Mouse (Mus musculus): ENCODE measurements at regions not wholly inside any gene's neighbourhood (a gene's known extent, or its start where the extent isn't known, plus 50 kb on each side); places are given as distances from the start of the nearest gene placed in this dataset.

GRCm38 (mm10) chr6:81660478-81661395, 262.7 kb upstream of the Gcfc2 start:
- H3K4me1 ChIP-seq (ENCODE audit: control insufficient read depth, insufficient read depth, low read length), result no peaks in the 10 kb centered on the region
- ATAC-seq (ENCODE audit: low FRiP score, low TSS enrichment), result no peak
- H3K4me2 ChIP-seq (replicated peaks; ENCODE audit: low read depth, low read length), result no peak overlapping the region
- H3K27me3 ChIP-seq (ENCODE audit: control insufficient read depth, insufficient read depth, low read length), result no peaks in the 10 kb centered on the region
- 73% methylated on average over 17 of the region's 17 CpGs for WGBS
- no peak overlapping the region for H3K4me3 ChIP-seq (ENCODE audit: low read length)
- H3K36me3 ChIP-seq (ENCODE audit: control insufficient read depth, insufficient read depth, low read length), result no peaks in the 10 kb centered on the region
- no peaks in the 10 kb centered on the region for H3K9me3 ChIP-seq (ENCODE audit: control insufficient read depth, low read length)
- no peak overlapping the region for H3K27ac ChIP-seq (ENCODE audit: low read depth, low read length)
- no peak overlapping the region for H3K9ac ChIP-seq (ENCODE audit: low read depth, low read length)

GRCm38 (mm10) chr6:81668944-81669343, 254.5 kb upstream of the Gcfc2 start:
- 56% methylated on average over 1 of the region's 1 CpGs for WGBS
- no peak for ATAC-seq (ENCODE audit: low FRiP score, low TSS enrichment)

GRCm38 (mm10) chr6:81673316-81673715, 250.2 kb upstream of the Gcfc2 start:
- H3K4me3 ChIP-seq (ENCODE audit: low read length), result no peak overlapping the region
- ATAC-seq (ENCODE audit: low FRiP score, low TSS enrichment), result no peak
- no peak overlapping the region for H3K4me2 ChIP-seq (replicated peaks; ENCODE audit: low read depth, low read length)
- WGBS, result 67% methylated on average over 2 of the region's 2 CpGs
- no peaks in the 10 kb centered on the region for H3K9me3 ChIP-seq (ENCODE audit: control insufficient read depth, low read length)
- H3K27ac ChIP-seq (ENCODE audit: low read depth, low read length), result no peak overlapping the region
- H3K4me1 ChIP-seq (ENCODE audit: control insufficient read depth, insufficient read depth, low read length), result no peaks in the 10 kb centered on the region
- H3K36me3 ChIP-seq (ENCODE audit: control insufficient read depth, insufficient read depth, low read length), result no peaks in the 10 kb centered on the region
- no peaks in the 10 kb centered on the region for H3K27me3 ChIP-seq (ENCODE audit: control insufficient read depth, insufficient read depth, low read length)
- no peak overlapping the region for H3K9ac ChIP-seq (ENCODE audit: low read depth, low read length)

More at GRCm38 (mm10) chr6:81668944-81669343, 254.5 kb upstream of the Gcfc2 start:
- Histone ChIP-seq H3K9me3 (ENCODE audit: control insufficient read depth, low read length) (no peaks in the 10 kb centered on the region), H3K4me1 (ENCODE audit: control insufficient read depth, insufficient read depth, low read length) (no peaks in the 10 kb centered on the region), H3K9ac (ENCODE audit: low read depth, low read length) (no peak overlapping the region), H3K27me3 (ENCODE audit: control insufficient read depth, insufficient read depth, low read length) (no peaks in the 10 kb centered on the region), H3K4me2 (replicated peaks; ENCODE audit: low read depth, low read length) (no peak overlapping the region), H3K4me3 (ENCODE audit: low read length) (no peak overlapping the region), H3K36me3 (ENCODE audit: control insufficient read depth, insufficient read depth, low read length) (no peaks in the 10 kb centered on the region), H3K27ac (ENCODE audit: low read depth, low read length) (no peak overlapping the region)

- H3K4me2 ChIP-seq (replicated peaks; ENCODE audit: low read depth, low read length), result no peak overlapping the region
- H3K4me1 ChIP-seq (ENCODE audit: control insufficient read depth, insufficient read depth, low read length), result no peaks in the 10 kb centered on the region
- ATAC-seq (ENCODE audit: low FRiP score, low TSS enrichment), result no peak; the same call in 1 of the 2 replicates
- H3K36me3 ChIP-seq (ENCODE audit: control insufficient read depth, insufficient read depth, low read length), result no peaks in the 10 kb centered on the region
- no peak overlapping the region for H3K9ac ChIP-seq (ENCODE audit: low read depth, low read length)
- H3K9me3 ChIP-seq (ENCODE audit: control insufficient read depth, low read length), result no peaks in the 10 kb centered on the region
- no peak overlapping the region for H3K27ac ChIP-seq (ENCODE audit: low read depth, low read length)
- no peaks in the 10 kb centered on the region for H3K27me3 ChIP-seq (ENCODE audit: control insufficient read depth, insufficient read depth, low read length)
- no peak overlapping the region for H3K4me3 ChIP-seq (ENCODE audit: low read length)
- WGBS, result 56% methylated on average over 7 of the region's 7 CpGs
These were observed 226.2 kb upstream of the Gcfc2 start for GRCm38 (mm10) chr6:81697284-81697683.

- peak; percentile 75; the same call in 1 of the 2 replicates for ATAC-seq (ENCODE audit: low FRiP score, low TSS enrichment)
- Histone ChIP-seq H3K4me3 (ENCODE audit: low read length) (no peak overlapping the region), H3K27me3 (ENCODE audit: control insufficient read depth, insufficient read depth, low read length) (no peaks in the 10 kb centered on the region), H3K4me2 (replicated peaks; ENCODE audit: low read depth, low read length) (no peak overlapping the region), H3K4me1 (ENCODE audit: control insufficient read depth, insufficient read depth, low read length) (no peaks in the 10 kb centered on the region), H3K9me3 (ENCODE audit: control insufficient read depth, low read length) (no peaks in the 10 kb centered on the region), H3K36me3 (ENCODE audit: control insufficient read depth, insufficient read depth, low read length) (no peaks in the 10 kb centered on the region), H3K9ac (ENCODE audit: low read depth, low read length) (no peak overlapping the region), H3K27ac (ENCODE audit: low read depth, low read length) (no peak overlapping the region)
- WGBS, result 63% methylated on average over 3 of the region's 3 CpGs
These were observed 225.3 kb upstream of the Gcfc2 start for GRCm38 (mm10) chr6:81698173-81698572.

- no peaks in the 10 kb centered on the region for H3K27me3 ChIP-seq (ENCODE audit: control insufficient read depth, insufficient read depth, low read length)
- H3K9ac ChIP-seq (ENCODE audit: low read depth, low read length), result no peak overlapping the region
- WGBS, result 57% methylated on average over 3 of the region's 3 CpGs
- no peak for ATAC-seq (ENCODE audit: low FRiP score, low TSS enrichment)
- H3K4me2 ChIP-seq (replicated peaks; ENCODE audit: low read depth, low read length), result no peak overlapping the region
- H3K27ac ChIP-seq (ENCODE audit: low read depth, low read length), result no peak overlapping the region
- no peaks in the 10 kb centered on the region for H3K4me1 ChIP-seq (ENCODE audit: control insufficient read depth, insufficient read depth, low read length)
- no peaks in the 10 kb centered on the region for H3K36me3 ChIP-seq (ENCODE audit: control insufficient read depth, insufficient read depth, low read length)
- no peaks in the 10 kb centered on the region for H3K9me3 ChIP-seq (ENCODE audit: control insufficient read depth, low read length)
- H3K4me3 ChIP-seq (ENCODE audit: low read length), result no peak overlapping the region
These were observed 208.6 kb upstream of the Gcfc2 start for GRCm38 (mm10) chr6:81714867-81715266.

GRCm38 (mm10) chr6:81716371-81716770, 207.1 kb upstream of the Gcfc2 start:
- Histone ChIP-seq H3K27ac (ENCODE audit: low read depth, low read length) (peak overlapping the region; percentile 8; the same call in 1 of the 2 replicates), H3K36me3 (ENCODE audit: control insufficient read depth, insufficient read depth, low read length) (no peaks in the 10 kb centered on the region), H3K4me2 (replicated peaks; ENCODE audit: low read depth, low read length) (no peak overlapping the region), H3K4me3 (ENCODE audit: low read length) (no peak overlapping the region), H3K4me1 (ENCODE audit: control insufficient read depth, insufficient read depth, low read length) (no peaks in the 10 kb centered on the region), H3K9me3 (ENCODE audit: control insufficient read depth, low read length) (no peaks in the 10 kb centered on the region), H3K27me3 (ENCODE audit: control insufficient read depth, insufficient read depth, low read length) (no peaks in the 10 kb centered on the region), H3K9ac (ENCODE audit: low read depth, low read length) (no peak overlapping the region)
- ATAC-seq (ENCODE audit: low FRiP score, low TSS enrichment), result no peak
- WGBS, result 70% methylated on average over 5 of the region's 5 CpGs

GRCm38 (mm10) chr6:81724601-81725545, 198.6 kb upstream of the Gcfc2 start:
- Histone ChIP-seq H3K27ac (ENCODE audit: low read depth, low read length) (no peak overlapping the region), H3K9ac (ENCODE audit: low read depth, low read length) (no peak overlapping the region), H3K4me2 (replicated peaks; ENCODE audit: low read depth, low read length) (no peak overlapping the region), H3K9me3 (ENCODE audit: control insufficient read depth, low read length) (no peaks in the 10 kb centered on the region), H3K27me3 (ENCODE audit: control insufficient read depth, insufficient read depth, low read length) (no peaks in the 10 kb centered on the region), H3K4me1 (ENCODE audit: control insufficient read depth, insufficient read depth, low read length) (no peaks in the 10 kb centered on the region), H3K4me3 (ENCODE audit: low read length) (no peak overlapping the region), H3K36me3 (ENCODE audit: control insufficient read depth, insufficient read depth, low read length) (no peaks in the 10 kb centered on the region)
- 80% methylated on average over 4 of the region's 4 CpGs for WGBS
- no peak for ATAC-seq (ENCODE audit: low FRiP score, low TSS enrichment)
